Mouse (Mus musculus): ENCODE results near the gene Qrich2. TPM values are rescaled to one million over a fixed set of nuclear protein-coding genes. Genes with fewer than 3 reads are reported as not detected.
"Not testable (repeated sequence)": the region's sequence is repeated elsewhere in the genome, so short reads cannot be mapped to it uniquely, and the experiment has no call there.

The Qrich2 gene
- total RNA-seq, 2 experiments from 2014 or later = 0.18 TPM; not detected in 1

DNA sequence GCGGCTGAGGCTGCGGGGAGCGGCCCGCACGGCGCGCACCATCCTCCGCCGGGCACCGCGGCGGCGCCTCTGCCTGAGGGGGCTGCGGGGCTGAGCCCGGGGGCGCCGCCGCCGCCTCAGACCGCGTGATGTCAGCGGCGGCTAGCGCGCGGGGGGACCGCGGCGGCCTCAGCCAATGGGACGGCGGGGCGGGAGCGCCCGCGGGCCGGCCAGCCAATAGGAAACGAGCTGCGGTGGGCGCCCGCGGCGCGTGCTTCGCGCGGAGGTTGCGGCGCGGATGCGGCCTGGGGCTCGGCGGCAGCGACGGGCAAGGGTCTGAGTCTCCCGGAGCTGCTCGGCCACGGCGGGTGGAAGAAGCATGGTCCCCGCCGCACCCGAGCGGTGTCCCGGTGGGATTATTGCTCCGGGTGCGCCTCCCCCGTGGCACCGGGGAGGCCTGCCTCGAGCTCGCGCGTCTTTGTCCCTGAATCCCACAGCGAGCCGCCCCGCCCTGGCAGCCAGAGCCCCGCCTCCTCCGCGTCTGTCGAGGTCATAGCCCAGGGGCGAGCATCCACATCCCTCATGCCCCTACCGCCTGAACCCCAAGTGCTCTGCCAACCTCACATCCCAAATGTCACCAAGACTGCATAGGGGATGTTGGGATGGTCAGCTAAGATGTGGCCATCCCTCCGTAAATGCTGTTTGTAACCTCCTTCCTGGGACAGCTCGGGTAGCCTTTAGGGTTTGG, 53.0 kb downstream of the Qrich2 start, which contains the start of gene Rnf157:
Gene Rnf157 (minus strand): TSS at position 129 of the 727 bp plus-strand sequence.
- peak; percentile 81 for ATAC-seq (ENCODE audit: poor library complexity, severe bottlenecking)

DNA sequence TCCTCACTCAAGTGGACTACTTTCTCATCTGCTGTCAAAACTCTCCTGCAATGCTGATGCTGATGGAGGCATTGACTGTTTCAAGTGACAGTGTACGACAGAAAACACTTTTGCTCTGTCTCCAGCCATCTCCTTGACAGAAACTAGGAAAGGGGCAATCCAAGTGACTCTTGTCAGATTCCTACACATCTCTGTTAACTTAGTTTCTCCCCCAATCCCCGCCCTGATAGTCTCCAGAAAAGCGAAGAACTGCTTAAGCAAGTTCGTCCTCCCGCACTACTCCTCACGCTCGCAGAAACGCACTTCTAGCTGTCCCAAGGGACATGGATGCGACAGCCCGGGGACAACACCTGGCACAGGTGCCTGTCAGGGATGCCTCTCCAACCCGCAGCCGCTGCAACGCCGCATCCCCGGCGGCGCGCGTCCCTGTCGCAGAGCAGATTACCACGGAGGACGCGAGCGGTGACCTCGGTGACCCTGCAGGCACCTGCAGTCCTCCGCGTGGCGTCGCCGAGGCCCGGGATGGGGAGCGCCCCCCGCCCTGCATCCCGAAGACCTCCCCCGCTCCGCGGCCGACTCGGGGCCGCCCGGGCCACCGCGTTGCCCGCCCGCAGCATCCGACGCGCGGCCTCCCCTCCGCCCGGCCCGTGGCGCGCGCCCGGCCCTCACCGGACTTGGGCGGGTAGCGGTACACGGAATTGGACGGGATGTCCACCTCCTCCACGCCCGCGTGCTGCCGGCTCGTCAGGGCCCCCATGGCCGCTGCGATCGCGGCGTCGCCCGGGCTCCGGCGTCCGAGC, 53.8 kb downstream of the Qrich2 start:
- peak; percentile 31 for ATAC-seq (ENCODE audit: poor library complexity, severe bottlenecking)

DNA sequence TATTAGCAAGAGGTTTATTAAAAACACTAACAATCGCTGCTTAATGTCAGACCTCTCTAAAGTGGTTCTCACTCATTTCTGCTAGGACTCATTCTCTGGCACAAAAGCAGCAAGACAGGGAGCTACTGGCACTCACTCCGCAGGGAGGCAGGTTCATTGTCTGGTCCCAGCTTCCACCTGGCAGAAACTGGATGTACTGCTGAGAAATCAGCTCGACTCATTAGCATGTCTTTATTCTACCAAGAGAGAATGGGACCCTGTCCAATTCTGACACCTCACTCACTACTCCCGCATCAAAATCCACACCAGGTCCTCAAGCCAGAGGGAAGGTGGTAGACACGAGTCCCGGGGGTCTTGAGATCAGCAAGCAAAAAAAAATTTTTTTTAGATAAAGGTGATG, 54.5 kb downstream of the Qrich2 start:
- no peak for ATAC-seq (ENCODE audit: poor library complexity, severe bottlenecking)

DNA sequence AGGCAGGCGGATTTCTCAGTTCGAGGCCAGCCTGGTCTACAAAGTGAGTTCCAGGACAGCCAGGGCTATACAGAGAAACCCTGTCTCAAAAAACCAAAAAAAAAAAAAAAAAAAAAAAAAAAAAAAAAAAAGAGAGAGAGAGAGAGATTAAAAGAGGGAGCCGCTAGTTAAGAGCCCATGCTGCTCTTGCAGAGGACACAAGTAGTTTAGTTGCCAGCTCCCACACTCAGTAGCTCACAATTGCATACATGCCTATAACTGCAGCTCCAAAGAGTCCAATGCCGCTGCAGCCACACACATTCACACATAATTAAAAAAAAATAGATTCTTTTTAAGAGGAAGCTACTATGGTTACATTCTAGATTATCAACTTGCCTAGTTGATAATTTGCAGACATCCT, 55.6 kb downstream of the Qrich2 start:
- ATAC-seq (ENCODE audit: poor library complexity, severe bottlenecking) = not testable (repeated sequence)

DNA sequence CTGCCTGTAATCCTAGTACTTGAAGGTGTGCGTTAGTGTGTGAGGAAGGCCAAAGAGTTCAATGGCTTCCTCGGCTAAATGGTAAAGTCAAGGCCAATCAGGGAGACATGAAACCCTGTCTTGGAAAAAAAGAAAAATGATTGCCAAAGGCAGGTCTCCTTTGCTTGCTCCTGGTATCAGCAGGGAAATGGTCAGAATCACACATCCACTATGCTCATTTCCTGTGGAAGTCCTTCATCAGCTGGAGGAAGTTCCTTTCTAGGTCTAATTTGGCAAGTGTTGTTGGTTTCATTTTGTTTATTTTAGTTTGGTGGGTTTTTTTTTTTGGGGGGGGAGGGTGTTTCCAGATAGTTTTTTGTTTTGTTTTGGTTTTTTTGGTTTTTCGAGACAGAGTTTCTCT, 57.0 kb downstream of the Qrich2 start:
- ATAC-seq (ENCODE audit: poor library complexity, severe bottlenecking) = no peak

DNA sequence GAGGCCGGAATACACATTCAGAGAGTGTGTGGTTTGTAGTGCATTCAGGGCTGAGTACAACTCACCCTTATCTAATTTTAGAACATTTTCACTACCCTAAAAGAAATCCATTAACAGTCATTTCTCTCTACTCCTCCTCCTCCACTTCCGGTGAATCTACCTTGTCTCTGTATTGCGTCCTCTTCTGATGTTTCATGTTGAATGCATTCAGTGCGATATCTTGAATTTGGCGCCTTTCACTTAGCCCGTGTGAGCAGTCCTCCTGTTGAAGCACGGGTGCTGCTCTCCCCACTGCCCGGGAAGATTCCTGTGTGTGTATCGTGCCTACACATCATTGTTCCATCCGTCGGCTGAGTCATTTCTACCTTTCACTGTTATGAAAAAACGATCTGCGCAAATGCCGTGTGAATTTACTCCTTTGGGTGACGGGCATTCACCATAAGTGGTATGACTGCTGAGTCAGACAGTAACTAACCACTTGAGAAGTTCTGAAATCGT, 59.8 kb downstream of the Qrich2 start:
- peak; percentile 33; the same call in 1 of the 2 replicates for ATAC-seq (ENCODE audit: poor library complexity, severe bottlenecking)

- no peak for ATAC-seq (ENCODE audit: poor library complexity, severe bottlenecking)
Measured at GRCm38 (mm10) chr11:116405601-116406000, 60.4 kb downstream of the Qrich2 start.

GRCm38 (mm10) chr11:116400560-116400959, 65.5 kb downstream of the Qrich2 start:
- ATAC-seq (ENCODE audit: poor library complexity, severe bottlenecking) = no peak

DNA sequence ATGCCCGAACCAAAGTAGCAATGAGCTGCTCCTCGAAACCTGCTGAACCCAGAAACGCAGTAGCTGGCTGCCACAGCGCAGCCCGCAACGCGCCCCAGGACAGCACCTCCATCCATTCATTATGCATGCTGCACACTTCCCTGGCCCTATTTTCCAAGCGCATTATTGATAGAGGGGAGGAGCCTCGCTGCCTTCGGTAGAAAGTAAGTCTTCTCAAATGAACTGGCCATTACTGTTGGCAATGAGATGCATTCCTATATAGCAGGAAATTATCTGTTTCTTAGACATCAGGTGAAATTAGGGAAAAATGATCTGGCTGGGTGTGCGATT, 67.7 kb downstream of the Qrich2 start:
- no peak for ATAC-seq (ENCODE audit: poor library complexity, severe bottlenecking)

DNA sequence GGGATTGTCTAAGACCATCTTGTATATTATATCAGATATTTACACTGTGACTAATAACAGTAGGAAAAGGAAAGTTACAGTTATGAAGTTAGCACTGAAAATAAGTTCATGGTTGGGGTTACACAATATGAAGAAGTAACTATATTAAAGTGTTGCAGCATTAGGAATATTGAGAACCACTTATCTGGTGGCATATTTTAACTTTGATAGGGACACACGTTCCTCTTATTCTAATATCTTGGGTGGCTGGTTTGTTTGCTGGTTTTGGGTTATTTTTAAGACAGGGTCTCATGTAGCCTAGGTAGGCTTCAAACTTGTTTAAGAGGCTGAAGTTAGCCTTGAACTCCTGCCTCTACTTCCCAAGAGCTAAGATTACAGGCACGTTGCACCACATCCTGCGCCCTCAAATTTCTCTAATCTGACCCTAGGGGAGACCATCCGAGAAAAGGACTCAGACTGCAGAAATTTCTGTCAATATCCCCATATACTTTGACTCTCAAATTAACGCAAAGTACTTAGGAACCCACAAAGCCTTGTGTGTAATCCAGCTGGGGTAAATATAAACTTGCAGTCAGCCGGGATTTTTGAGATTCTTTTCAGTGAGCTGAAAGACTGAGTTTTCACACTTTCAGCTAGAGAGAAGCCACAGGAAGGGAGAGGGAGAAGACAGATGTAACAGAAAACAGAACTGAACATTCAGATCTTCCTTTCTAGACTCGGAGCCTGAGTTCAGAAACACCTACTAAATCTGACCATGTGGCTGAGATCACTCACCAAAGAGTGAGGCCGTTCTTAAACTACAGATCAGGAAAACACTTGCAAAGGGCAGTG, 68.3 kb downstream of the Qrich2 start:
- ATAC-seq (ENCODE audit: poor library complexity, severe bottlenecking) = no peak

DNA sequence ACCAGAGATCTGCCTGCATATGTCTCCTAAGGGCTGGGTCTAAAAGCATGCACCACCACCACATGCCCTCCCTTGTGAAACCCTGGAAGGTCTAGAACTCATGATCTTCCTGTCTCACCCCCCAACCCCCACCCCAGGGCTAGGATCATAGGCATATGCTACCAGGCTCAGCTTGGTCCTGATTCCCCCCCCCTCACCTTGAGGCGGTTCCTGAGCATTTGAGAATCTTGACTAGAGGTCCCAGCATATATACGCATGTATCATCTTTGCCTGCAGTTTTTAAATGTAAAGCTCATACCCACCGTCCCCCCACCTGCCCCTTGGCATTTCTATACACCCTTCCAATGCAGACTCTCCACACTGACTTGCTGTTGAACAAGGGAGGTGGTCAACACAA, 69.1 kb downstream of the Qrich2 start:
- no peak for ATAC-seq (ENCODE audit: poor library complexity, severe bottlenecking)

DNA sequence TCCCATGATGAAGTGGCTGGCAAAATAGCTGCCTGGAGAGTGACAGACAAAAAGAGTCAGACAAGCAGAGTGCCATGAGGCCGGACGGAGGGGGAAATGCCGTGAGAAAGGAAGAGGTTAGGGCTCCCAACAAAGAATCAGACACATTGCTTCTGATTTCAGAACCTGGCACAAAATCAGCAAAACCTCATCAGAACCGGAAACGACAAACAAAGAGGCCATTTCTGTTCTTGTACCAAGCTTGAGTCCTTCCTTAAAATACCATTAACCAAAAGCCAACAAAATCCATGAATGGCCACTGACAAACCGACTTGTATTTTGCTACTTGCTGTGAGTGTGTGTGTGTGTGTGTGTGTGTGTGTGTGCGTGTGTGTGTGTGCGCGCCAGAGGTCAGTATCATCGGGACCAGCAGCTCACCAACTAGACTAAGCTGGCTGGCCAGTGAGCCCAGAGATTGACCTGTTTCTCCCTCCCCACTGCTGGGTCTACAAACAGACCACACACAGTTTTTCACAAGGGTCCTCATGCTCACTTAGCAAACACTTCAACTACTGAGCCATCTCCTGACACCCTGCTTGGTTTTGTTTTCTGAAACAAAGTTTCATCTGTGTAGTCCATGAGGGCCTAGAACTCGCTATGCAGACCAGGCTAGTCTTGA, 69.6 kb downstream of the Qrich2 start:
- no peak for ATAC-seq (ENCODE audit: poor library complexity, severe bottlenecking)

DNA sequence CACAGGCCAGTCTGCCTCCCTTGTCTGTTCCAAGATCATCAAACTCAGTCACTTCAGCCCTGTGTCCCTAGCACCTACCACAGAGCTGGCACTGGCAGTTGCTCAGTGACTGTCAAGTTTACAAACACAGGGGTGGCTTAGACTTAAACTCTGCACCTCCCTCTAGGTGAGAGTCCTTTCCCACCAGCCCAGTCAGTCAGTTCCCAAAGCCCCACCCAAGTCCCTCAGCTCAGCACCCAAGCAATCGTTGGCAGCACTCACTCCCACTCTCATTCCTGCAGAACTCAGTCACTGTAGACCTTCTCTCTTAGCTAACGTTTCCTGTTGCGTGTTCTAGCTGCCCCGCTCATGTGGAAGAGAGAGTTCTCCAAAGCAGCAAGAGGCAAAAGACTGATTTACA, 71.3 kb downstream of the Qrich2 start:
- peak; percentile 49 for ATAC-seq (ENCODE audit: poor library complexity, severe bottlenecking)

Other genes starting within 250 kb of the Qrich2 start
- 0.11 TPM in 1 of 2 replicates, not detected in the other for gene Evpl, start 228.2 kb downstream of the Qrich2 start, total RNA-seq (2015)
- 0.24 and 0.37 TPM in 2 replicates for gene Evpl, start 228.2 kb downstream of the Qrich2 start, total RNA-seq (2017)
- gene Srp68, start 192.0 kb downstream of the Qrich2 start, total RNA-seq (2015) = 17.4 and 21.0 TPM in 2 replicates
- 17.8 and 19.3 TPM in 2 replicates for gene Srp68, start 192.0 kb downstream of the Qrich2 start, total RNA-seq (2017)
- gene Galr2, start 185.3 kb downstream of the Qrich2 start, total RNA-seq (2015) = not detected in 2 replicates
- gene Galr2, start 185.3 kb downstream of the Qrich2 start, total RNA-seq (2017) = 0.07 TPM in 1 of 2 replicates, not detected in the other
- 29.2 and 34.8 TPM in 2 replicates for gene Exoc7, start 159.0 kb downstream of the Qrich2 start, total RNA-seq (2015)
- gene Exoc7, start 159.0 kb downstream of the Qrich2 start, total RNA-seq (2017) = 20.3 and 27.3 TPM in 2 replicates
- not detected in 2 replicates for gene Foxj1, start 130.8 kb downstream of the Qrich2 start, total RNA-seq (2015)
- not detected in 2 replicates for gene Foxj1, start 130.8 kb downstream of the Qrich2 start, total RNA-seq (2017)
- gene Rnf157, start 53.2 kb downstream of the Qrich2 start, total RNA-seq (2015) = 6.2 and 7.0 TPM in 2 replicates
- gene Rnf157, start 53.2 kb downstream of the Qrich2 start, total RNA-seq (2017) = 5.7 and 7.1 TPM in 2 replicates
- gene Ubald2, start 32.1 kb downstream of the Qrich2 start, total RNA-seq (2015) = 94.1 and 112 TPM in 2 replicates
- 58.4 and 64.0 TPM in 2 replicates for gene Ubald2, start 32.1 kb downstream of the Qrich2 start, total RNA-seq (2017)
- gene Prpsap1, start 28.0 kb upstream of the Qrich2 start, total RNA-seq (2015) = 28.6 and 32.6 TPM in 2 replicates
- gene Prpsap1, start 28.0 kb upstream of the Qrich2 start, total RNA-seq (2017) = 19.2 and 34.6 TPM in 2 replicates
- 0.60 and 2.2 TPM in 2 replicates for gene Sphk1, start 64.7 kb upstream of the Qrich2 start, total RNA-seq (2015)
- 1.7 and 2.1 TPM in 2 replicates for gene Sphk1, start 64.7 kb upstream of the Qrich2 start, total RNA-seq (2017)
- 2.9 and 6.6 TPM in 2 replicates for gene Ube2o, start 115.2 kb upstream of the Qrich2 start, total RNA-seq (2015)
- 4.8 and 7.7 TPM in 2 replicates for gene Ube2o, start 115.2 kb upstream of the Qrich2 start, total RNA-seq (2017)
- gene Aanat, start 120.2 kb upstream of the Qrich2 start, total RNA-seq (2015) = not detected in 2 replicates
- gene Aanat, start 120.2 kb upstream of the Qrich2 start, total RNA-seq (2017) = not detected in 2 replicates
- 20.9 and 21.8 TPM in 2 replicates for gene Rhbdf2, start 160.8 kb upstream of the Qrich2 start, total RNA-seq (2015)
- 16.2 TPM in 2 replicates for gene Rhbdf2, start 160.8 kb upstream of the Qrich2 start, total RNA-seq (2017)
- gene Prcd, start 187.3 kb upstream of the Qrich2 start, total RNA-seq (2015) = 0.80 TPM in 1 of 2 replicates, not detected in the other
- not detected in 2 replicates for gene Prcd, start 187.3 kb upstream of the Qrich2 start, total RNA-seq (2017)
- not detected in 2 replicates for gene Cygb, start 188.1 kb upstream of the Qrich2 start, total RNA-seq (2015)
- not detected in 2 replicates for gene Cygb, start 188.1 kb upstream of the Qrich2 start, total RNA-seq (2017)